Comparison of ENCODE assay signal across 25 mouse cellular contexts in genomic region chr10:69246762-69247161, GRCm38 (mm10). TPM values are rescaled to one million over a fixed set of nuclear protein-coding genes. Genes with fewer than 3 reads are reported as not detected.
A peak's percentile ranks its signal among the peaks of the same experiment; 100 is the strongest.
DNase-seq lines count a peak whose midpoint lies in the region; ATAC-seq and TF ChIP-seq lines count a peak whose summit lies in the region.
"Had no signal": no experiment of that assay in that cellular context is flagged by ENCODE, and none has a peak within 500 bp of the region (broad histone marks: within the 10 kb centered on the region; RNA-seq: fewer than 3 reads in every experiment).

No protein-coding gene starts in this region.

- intact Hi-C loops in heart, adult 2 months (cut with DNase I), result loop anchor here (2.0 kb wide), 1 partner anchor 34 kb away; the partner anchor contains the start of gene A930033H14Rik
- intact Hi-C loops in heart, postnatal 10 days (cut with DNase I), result no loop called here

- ATAC-seq in megakaryocyte progenitor cell, adult 5-6 weeks (replicated peaks; ENCODE audit: poor library complexity), result peak; percentile 54
- ATAC-seq: activated CD4-positive, CD25-positive, alpha-beta regulatory T cell, adult 4 months; forebrain, embryonic 16.5 days; midbrain, embryonic 16.5 days had no signal

- peak overlapping the region; percentile 11; the same call in 1 of the 2 replicates for H3K4me3 ChIP-seq in heart, adult 2 months
- peak overlapping the region; percentile 54 for H3K4me3 ChIP-seq in brown adipose tissue, adult 24 weeks (ENCODE audit: insufficient read depth, low read depth, low read length)
- H3K4me3 ChIP-seq: forebrain, embryonic 10.5 days; heart, embryonic 13.5 days; hindbrain, embryonic 13.5 days; limb, embryonic 13.5 days; liver, embryonic 13.5 days had no signal

- WGBS in heart, adult 2 months, result 39% methylated on average over 3 of the region's 3 CpGs

- peak; percentile 47 to 54 for DNase-seq in heart, adult 2 months
- DNase-seq in heart, postnatal 10 days, result no peak
- peak; percentile 60 for DNase-seq in 416B (ENCODE audit: low read depth)
- no peak for DNase-seq in cerebellum, adult 8-10 months
- DNase-seq in cerebellum, postnatal 10 days, result no peak
- DNase-seq: adrenal gland, adult 8-10 months; gastrocnemius, postnatal 25 days; kidney, adult 9 months; kidney, postnatal 14 days; layer of hippocampus, postnatal 36 days; liver, embryonic 13.5 days; lung, embryonic 14.5 days; right cerebral cortex, adult 18-20 months; right cerebral cortex, postnatal 4 days had no signal

- H3K9ac ChIP-seq in heart, adult 2 months (ENCODE audit: low read depth, low read length), result peak overlapping the region; percentile 42; the same call in 1 of the 2 replicates
- H3K9ac ChIP-seq: heart, embryonic 13.5 days; hindbrain, embryonic 13.5 days; limb, embryonic 13.5 days; liver, embryonic 13.5 days; lung, embryonic 14.5 days had no signal

- no peaks in the 10 kb centered on the region for H3K27me3 ChIP-seq in heart, adult 2 months (ENCODE audit: control insufficient read depth, insufficient read depth, low read length)
- H3K27me3 ChIP-seq: heart, embryonic 13.5 days; hindbrain, embryonic 13.5 days; limb, embryonic 13.5 days; liver, embryonic 13.5 days had no signal

- peaks cover 20% of the 10 kb centered on the region for H3K4me1 ChIP-seq in heart, adult 2 months (ENCODE audit: control insufficient read depth, insufficient read depth, low read length)
- peaks cover 16% of the 10 kb centered on the region for H3K4me1 ChIP-seq in brown adipose tissue, adult 24 weeks (ENCODE audit: control insufficient read depth, insufficient read depth, insufficient read length, low read length)
- H3K4me1 ChIP-seq: forebrain, embryonic 10.5 days; hindbrain, embryonic 13.5 days; liver, embryonic 13.5 days had no signal

- H3K36me3 ChIP-seq in heart, adult 2 months (ENCODE audit: control insufficient read depth, insufficient read depth, low read length), result peaks cover 21% of the 10 kb centered on the region

- no peak for TF ChIP-seq POLR2A in heart, adult 2 months (IDR thresholded peaks at IDR 0.05; ENCODE audit: insufficient read depth, low read depth, low read length)

- peaks cover 6% of the 10 kb centered on the region for H3K79me2 ChIP-seq in heart, adult 2 months (replicated peaks; ENCODE audit: control insufficient read depth, insufficient read depth, low read length)

- no peak for TF ChIP-seq CTCF in heart, adult 2 months (IDR thresholded peaks at IDR 0.05)

- no peak for TF ChIP-seq EP300 in heart, adult 2 months (IDR thresholded peaks at IDR 0.05; ENCODE audit: insufficient read depth, low read depth, low read length)

- peak overlapping the region; percentile 88 for H3K27ac ChIP-seq in heart, adult 2 months
- H3K27ac ChIP-seq in brown adipose tissue, adult 24 weeks (replicated peaks; ENCODE audit: low read depth, low read length), result peak overlapping the region; percentile 93
- H3K27ac ChIP-seq: forebrain, embryonic 10.5 days; heart, embryonic 13.5 days; hindbrain, embryonic 13.5 days; limb, embryonic 13.5 days; liver, embryonic 13.5 days; stomach, postnatal 0 days had no signal

RNA-seq across cellular contexts. Expression of gene A930033H14Rik, which starts 33.9 kb away (rescaled TPM):
- 1 to 10 TPM; 1.1 TPM for total RNA-seq in heart, adult 2 months (2021)
- 0.61 TPM in 2 replicates for polyA plus RNA-seq in heart, adult 2 months (2012; rRNA removed)
- 1 to 10 TPM; 3.2 to 5.1 TPM for total RNA-seq in heart, postnatal 10 days (2021)
- polyA plus RNA-seq in brown adipose tissue, adult 24 weeks (2012; ENCODE audit: insufficient read depth, insufficient read length, missing spikeins), result 1.4 and 3.2 TPM in 2 replicates
- 2.9 and 3.0 TPM in 2 replicates for total RNA-seq in megakaryocyte progenitor cell, adult 5-6 weeks (2015)
- total RNA-seq in megakaryocyte progenitor cell, adult 5-6 weeks (2017), result 1.6 and 1.7 TPM in 2 replicates
- total RNA-seq: MEL had no signal
- polyA plus RNA-seq: activated CD4-positive, CD25-positive, alpha-beta regulatory T cell, adult 4 months had no signal

Comparison
In these comparisons a context has a peak if more than half of its experiments do, and no peak if none do; other contexts are left out.
1. DNase-seq: peak in heart, adult 2 months (2 of 2) and 416B (single experiment); none in heart, postnatal 10 days (0 of 2), cerebellum, adult 8-10 months (single experiment) and cerebellum, postnatal 10 days (0 of 2).